Comparison of ENCODE assay signal across 36 mouse cellular contexts in the genomic region with DNA sequence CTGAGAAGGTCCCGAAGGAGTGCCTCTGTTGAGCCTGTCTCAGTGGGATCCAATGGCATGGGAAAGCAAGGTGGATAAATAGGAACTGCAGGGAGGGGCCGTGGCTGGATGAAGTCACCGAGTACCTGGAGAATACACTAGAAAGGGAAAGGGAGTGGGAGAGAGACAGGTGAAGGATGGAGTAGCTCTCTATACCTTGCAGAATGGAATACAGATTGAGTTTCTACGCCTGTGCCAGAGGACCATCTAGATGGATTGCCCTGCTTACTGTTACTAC. TPM values are rescaled to one million over a fixed set of nuclear protein-coding genes. Genes with fewer than 3 reads are reported as not detected.
DNase-seq lines count a peak whose midpoint lies in the region; ATAC-seq and TF ChIP-seq lines count a peak whose summit lies in the region.
"Had no signal": no experiment of that assay in that cellular context is flagged by ENCODE, and none has a peak within 500 bp of the region (broad histone marks: within the 10 kb centered on the region; RNA-seq: fewer than 3 reads in every experiment).

No protein-coding gene starts in this region.

- H3K9me3 ChIP-seq in forebrain, embryonic 15.5 days: no peaks in the 10 kb centered on the region
- no peaks in the 10 kb centered on the region for H3K9me3 ChIP-seq in forebrain, embryonic 11.5 days (ENCODE audit: control insufficient read depth, low read length)
- H3K9me3 ChIP-seq in midbrain, embryonic 16.5 days (replicated peaks; ENCODE audit: control insufficient read depth, low read length, poor library complexity, severe bottlenecking): no peaks in the 10 kb centered on the region
- H3K9me3 ChIP-seq in midbrain, embryonic 14.5 days (ENCODE audit: control insufficient read depth, low read length): no peaks in the 10 kb centered on the region
- H3K9me3 ChIP-seq: embryonic facial prominence, embryonic 12.5 days; forebrain, embryonic 12.5 days; G1E; limb, embryonic 12.5 days; liver, embryonic 15.5 days; midbrain, embryonic 10.5 days had no signal

- no peak for TF ChIP-seq CTCF in small intestine, adult 2 months (IDR thresholded peaks at IDR 0.05; ENCODE audit: extremely low read depth, insufficient read length, insufficient replicate concordance, low read depth, low read length)

- no peak overlapping the region for H3K4me2 ChIP-seq in forebrain, embryonic 15.5 days (replicated peaks)
- H3K4me2 ChIP-seq in forebrain, embryonic 11.5 days (ENCODE audit: low read depth, low read length, severe bottlenecking): no peak overlapping the region
- H3K4me2 ChIP-seq in midbrain, embryonic 16.5 days (ENCODE audit: low read length): no peak overlapping the region
- no peak overlapping the region for H3K4me2 ChIP-seq in midbrain, embryonic 14.5 days (ENCODE audit: low read length)
- H3K4me2 ChIP-seq: embryonic facial prominence, embryonic 12.5 days; forebrain, embryonic 12.5 days; heart, embryonic 11.5 days; hindbrain, embryonic 14.5 days; limb, embryonic 12.5 days; liver, embryonic 15.5 days; lung, embryonic 14.5 days had no signal

- H3K36me3 ChIP-seq in forebrain, embryonic 15.5 days: no peaks in the 10 kb centered on the region
- H3K36me3 ChIP-seq in forebrain, embryonic 11.5 days (ENCODE audit: control insufficient read depth, insufficient read depth, low read length): no peaks in the 10 kb centered on the region
- H3K36me3 ChIP-seq in midbrain, embryonic 16.5 days (ENCODE audit: control insufficient read depth, insufficient read depth, low read length): no peaks in the 10 kb centered on the region
- no peaks in the 10 kb centered on the region for H3K36me3 ChIP-seq in midbrain, embryonic 14.5 days (ENCODE audit: control insufficient read depth, insufficient read depth, low read length)
- H3K36me3 ChIP-seq in small intestine, adult 2 months (ENCODE audit: control insufficient read depth, insufficient read depth, low read length): no peaks in the 10 kb centered on the region
- H3K36me3 ChIP-seq: embryonic facial prominence, embryonic 12.5 days; forebrain, embryonic 12.5 days; G1E; limb, embryonic 12.5 days; liver, embryonic 15.5 days; midbrain, embryonic 10.5 days had no signal

- 0 out of 2 replicates have a peak, but pooled peaks cover 5% of the 10 kb centered on the region for H3K4me1 ChIP-seq in forebrain, embryonic 15.5 days
- no peaks in the 10 kb centered on the region for H3K4me1 ChIP-seq in forebrain, embryonic 11.5 days (replicated peaks; ENCODE audit: control insufficient read depth, insufficient read depth, low read length)
- H3K4me1 ChIP-seq in midbrain, embryonic 16.5 days (ENCODE audit: control insufficient read depth, insufficient read depth, low read length): peaks cover 7% of the 10 kb centered on the region; the same call in 1 of the 2 replicates
- 0 out of 2 replicates have a peak, but pooled peaks cover 5% of the 10 kb centered on the region for H3K4me1 ChIP-seq in midbrain, embryonic 14.5 days (ENCODE audit: control insufficient read depth, insufficient read depth, low read length)
- peaks cover 3% of the 10 kb centered on the region; the same call in 1 of the 2 replicates for H3K4me1 ChIP-seq in small intestine, adult 2 months (ENCODE audit: control insufficient read depth, insufficient read depth, insufficient read length, low read length)
- H3K4me1 ChIP-seq: embryonic facial prominence, embryonic 12.5 days; liver, embryonic 15.5 days had no signal

- no peaks in the 10 kb centered on the region for H3K27me3 ChIP-seq in forebrain, embryonic 15.5 days
- no peaks in the 10 kb centered on the region for H3K27me3 ChIP-seq in forebrain, embryonic 11.5 days (ENCODE audit: control insufficient read depth, insufficient read depth, low read length)
- no peaks in the 10 kb centered on the region for H3K27me3 ChIP-seq in midbrain, embryonic 16.5 days (ENCODE audit: control insufficient read depth, insufficient read depth, low read depth, low read length)
- no peaks in the 10 kb centered on the region for H3K27me3 ChIP-seq in midbrain, embryonic 14.5 days (ENCODE audit: control insufficient read depth, insufficient read depth, low read length)
- no peaks in the 10 kb centered on the region for H3K27me3 ChIP-seq in small intestine, adult 2 months (ENCODE audit: control insufficient read depth, insufficient read depth, low read length)
- H3K27me3 ChIP-seq: embryonic facial prominence, embryonic 12.5 days; limb, embryonic 12.5 days; liver, embryonic 15.5 days had no signal

- no peak for DNase-seq in forebrain, embryonic 11.5 days (ENCODE audit: low spot score)
- DNase-seq in midbrain, embryonic 14.5 days: no peak
- DNase-seq in right cerebral cortex, postnatal 14 days: no peak
- DNase-seq: adrenal gland, adult 8-10 months; cerebellum, adult 2 months; cerebellum, postnatal 36 days; gastrocnemius, postnatal 14 days; heart, postnatal 4 days; kidney, postnatal 14 days; lung, embryonic 14.5 days; lung, postnatal 14 days; thymus, postnatal 36 days had no signal

- no peak for ATAC-seq in forebrain, embryonic 15.5 days (replicated peaks)
- ATAC-seq in forebrain, embryonic 11.5 days (replicated peaks; ENCODE audit: low FRiP score): no peak
- ATAC-seq in midbrain, embryonic 16.5 days: no peak
- no peak for ATAC-seq in midbrain, embryonic 14.5 days (ENCODE audit: low FRiP score, low TSS enrichment)
- no peak for ATAC-seq in megakaryocyte-erythroid progenitor cell, adult 5-6 weeks (replicated peaks; ENCODE audit: low FRiP score, low TSS enrichment, poor library complexity, severe bottlenecking)
- ATAC-seq: inflammation-experienced regulatory T-cells, adult 6 months had no signal

- no peak overlapping the region for H3K9ac ChIP-seq in forebrain, embryonic 15.5 days (replicated peaks)
- no peak overlapping the region for H3K9ac ChIP-seq in forebrain, embryonic 11.5 days (ENCODE audit: low read length)
- H3K9ac ChIP-seq in midbrain, embryonic 16.5 days (ENCODE audit: low read depth, low read length): no peak overlapping the region
- H3K9ac ChIP-seq in midbrain, embryonic 14.5 days (replicated peaks; ENCODE audit: low read length): no peak overlapping the region
- H3K9ac ChIP-seq: embryonic facial prominence, embryonic 12.5 days; forebrain, embryonic 12.5 days; hindbrain, embryonic 14.5 days; limb, embryonic 12.5 days; liver, embryonic 15.5 days; lung, embryonic 14.5 days had no signal

- peak overlapping the region; percentile 1; the same call in 1 of the 2 replicates for H3K27ac ChIP-seq in forebrain, embryonic 15.5 days (replicated peaks)
- no peak overlapping the region for H3K27ac ChIP-seq in forebrain, embryonic 11.5 days (ENCODE audit: low read depth, low read length)
- peak overlapping the region; percentile 7; the same call in 1 of the 2 replicates for H3K27ac ChIP-seq in midbrain, embryonic 16.5 days (ENCODE audit: low read length)
- H3K27ac ChIP-seq in midbrain, embryonic 14.5 days (replicated peaks; ENCODE audit: low read depth, low read length): no peak overlapping the region
- peak overlapping the region; percentile 96 for H3K27ac ChIP-seq in small intestine, adult 2 months (ENCODE audit: insufficient read depth, low read depth, low read length)
- H3K27ac ChIP-seq: embryonic facial prominence, embryonic 12.5 days; hindbrain, embryonic 14.5 days; left cerebral cortex, adult 2 months; liver, embryonic 15.5 days; midbrain, embryonic 10.5 days had no signal

- WGBS in forebrain, embryonic 15.5 days: 73% methylated on average over 4 of the region's 4 CpGs
- WGBS in forebrain, embryonic 11.5 days: 84% methylated on average over 4 of the region's 4 CpGs
- 75% methylated on average over 4 of the region's 4 CpGs for WGBS in midbrain, embryonic 16.5 days
- WGBS in midbrain, embryonic 14.5 days: 73% methylated on average over 4 of the region's 4 CpGs
- 23% methylated on average over 4 of the region's 4 CpGs for WGBS in small intestine, adult 2 months

- H3K4me3 ChIP-seq in forebrain, embryonic 15.5 days: no peak overlapping the region
- no peak overlapping the region for H3K4me3 ChIP-seq in forebrain, embryonic 11.5 days (ENCODE audit: low read depth, low read length)
- no peak overlapping the region for H3K4me3 ChIP-seq in midbrain, embryonic 16.5 days (ENCODE audit: low read depth, low read length)
- no peak overlapping the region for H3K4me3 ChIP-seq in midbrain, embryonic 14.5 days (replicated peaks; ENCODE audit: low read depth, low read length)
- H3K4me3 ChIP-seq in small intestine, adult 2 months (ENCODE audit: low read depth, low read length): peak overlapping the region; percentile 16; the same call in 1 of the 2 replicates
- H3K4me3 ChIP-seq: embryonic facial prominence, embryonic 12.5 days; forebrain, embryonic 12.5 days; left cerebral cortex, adult 2 months; limb, embryonic 12.5 days; liver, embryonic 15.5 days; midbrain, embryonic 10.5 days had no signal

- TF ChIP-seq POLR2A in small intestine, adult 2 months (IDR thresholded peaks at IDR 0.05; ENCODE audit: low read depth, low read length): no peak

RNA-seq across cellular contexts. Expression of a gene that starts 13.0 kb away (rescaled TPM):
- polyA plus RNA-seq in forebrain, embryonic 15.5 days (2015; fragmentation: Nextera tagmentation; extraction: Ambion mirVana): 22.1 and 22.8 TPM in 2 replicates
- polyA plus RNA-seq in forebrain, embryonic 11.5 days (2014; fragmentation: Nextera tagmentation; extraction: Ambion mirVana): 20.8 and 22.3 TPM in 2 replicates
- polyA plus RNA-seq in midbrain, embryonic 16.5 days (2015; fragmentation: Nextera tagmentation; extraction: Ambion mirVana): 28.5 and 36.4 TPM in 2 replicates
- polyA plus RNA-seq in midbrain, embryonic 14.5 days (2014; fragmentation: Nextera tagmentation; extraction: Ambion mirVana): 24.7 and 29.9 TPM in 2 replicates
- polyA plus RNA-seq in small intestine, adult 2 months (2012; rRNA removed): 38.0 and 87.5 TPM in 2 replicates
- 8.3 and 18.9 TPM in 2 replicates for total RNA-seq in megakaryocyte-erythroid progenitor cell, adult 5-6 weeks (2014; fragmentation: Nextera tagmentation)
- total RNA-seq in megakaryocyte-erythroid progenitor cell, adult 5-6 weeks (2017): 19.5 and 22.0 TPM in 2 replicates

RNA-seq across cellular contexts. Expression of a gene that starts 13.6 kb away (rescaled TPM):
- not detected in 2 replicates for polyA plus RNA-seq in forebrain, embryonic 15.5 days (2015; fragmentation: Nextera tagmentation; extraction: Ambion mirVana)
- polyA plus RNA-seq in forebrain, embryonic 11.5 days (2014; fragmentation: Nextera tagmentation; extraction: Ambion mirVana): not detected in 2 replicates
- polyA plus RNA-seq in midbrain, embryonic 16.5 days (2015; fragmentation: Nextera tagmentation; extraction: Ambion mirVana): not detected in 2 replicates
- polyA plus RNA-seq in midbrain, embryonic 14.5 days (2014; fragmentation: Nextera tagmentation; extraction: Ambion mirVana): not detected in 2 replicates
- not detected in 2 replicates for polyA plus RNA-seq in small intestine, adult 2 months (2012; rRNA removed)
- total RNA-seq in megakaryocyte-erythroid progenitor cell, adult 5-6 weeks (2014; fragmentation: Nextera tagmentation): not detected in 2 replicates
- total RNA-seq in megakaryocyte-erythroid progenitor cell, adult 5-6 weeks (2017): not detected in 2 replicates
- total RNA-seq: adrenal gland, adult 8-10 months; adrenal gland, postnatal 4 days; G1E; gastrocnemius, postnatal 14 days; granulocyte monocyte progenitor cell, adult 5-6 weeks; heart, postnatal 4 days; layer of hippocampus, postnatal 10 days; left cerebral cortex, adult 2 months; left cerebral cortex, postnatal 25 days; liver, adult 2 months; midbrain, postnatal 0 days had no signal
- polyA plus RNA-seq: cerebellum, adult 2 months; embryonic facial prominence, embryonic 12.5 days; forebrain, embryonic 12.5 days; G1E; heart, embryonic 11.5 days; heart, embryonic 16.5 days; hindbrain, embryonic 14.5 days; inflammation-experienced regulatory T-cells, adult 6 months; kidney, embryonic 14.5 days; limb, embryonic 12.5 days; liver, adult 2 months; liver, embryonic 15.5 days; lung, embryonic 14.5 days; midbrain, embryonic 10.5 days; midbrain, postnatal 0 days; neural tube, embryonic 14.5 days; spleen, adult 2 months had no signal

Comparison
In these comparisons a context has a peak if more than half of its experiments do, and no peak if none do; other contexts are left out.
1. H3K27ac ChIP-seq: peak in forebrain, embryonic 15.5 days (single experiment), midbrain, embryonic 16.5 days (single experiment) and small intestine, adult 2 months (single experiment); none in forebrain, embryonic 11.5 days (single experiment) and midbrain, embryonic 14.5 days (single experiment).